Mouse (Mus musculus) ovary, postnatal 36 days (tissue): ENCODE measurements around the gene Mcm3.
"Not testable (repeated sequence)": the region's sequence is repeated elsewhere in the genome, so short reads cannot be mapped to it uniquely, and the experiment has no call there.

Experiments used
- DNase-seq: peaks from one replicate; pipeline ENCODE4 v3.0.0; 2022; ENCODE audit warnings: low spot score, mixed read lengths

Mcm3 gene

GRCm38 (mm10) chr1:20801682-20802390 lies 18.3 kb downstream of the Mcm3 start:
- DNase-seq: no peak

DNA sequence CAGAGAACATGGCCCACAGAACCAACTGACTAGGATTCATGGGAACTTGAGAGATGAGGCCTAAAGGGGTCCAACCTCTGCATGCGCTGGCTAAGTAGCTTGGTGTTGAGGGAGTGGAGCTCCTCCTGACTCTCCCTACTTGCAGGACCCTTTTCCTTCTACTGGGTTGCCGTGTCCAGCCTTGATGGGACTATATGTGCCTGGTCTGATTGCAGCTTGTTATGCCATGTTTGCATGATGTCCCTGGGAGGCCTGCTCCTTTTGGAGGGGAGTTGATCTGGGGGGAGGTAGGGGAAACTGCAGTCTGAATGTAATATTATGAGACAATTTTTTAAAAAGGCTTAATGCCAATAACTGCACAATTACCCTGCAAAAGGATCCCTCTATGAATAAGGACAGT lies 18.8 kb downstream of the Mcm3 start:
- no peak for DNase-seq

DNA sequence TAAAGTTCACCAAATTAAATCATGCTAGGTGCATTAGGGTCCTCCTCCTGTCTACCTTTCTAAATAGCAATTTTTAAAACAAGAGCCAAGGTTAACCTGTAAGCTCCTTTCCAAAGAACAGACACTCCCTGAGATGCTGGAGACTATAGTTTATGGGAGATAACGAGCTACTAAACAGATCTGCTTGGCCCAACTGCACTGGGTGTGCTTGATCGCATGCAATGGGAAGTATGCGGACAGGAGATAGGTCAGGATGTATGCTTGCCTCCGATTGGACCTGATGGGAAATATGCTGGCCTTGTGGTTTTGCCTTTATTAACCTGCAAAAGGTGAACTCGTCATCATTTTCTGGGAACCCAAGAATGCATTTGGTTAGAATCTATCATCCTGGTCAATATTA lies 24.9 kb downstream of the Mcm3 start:
- no peak for DNase-seq

DNA sequence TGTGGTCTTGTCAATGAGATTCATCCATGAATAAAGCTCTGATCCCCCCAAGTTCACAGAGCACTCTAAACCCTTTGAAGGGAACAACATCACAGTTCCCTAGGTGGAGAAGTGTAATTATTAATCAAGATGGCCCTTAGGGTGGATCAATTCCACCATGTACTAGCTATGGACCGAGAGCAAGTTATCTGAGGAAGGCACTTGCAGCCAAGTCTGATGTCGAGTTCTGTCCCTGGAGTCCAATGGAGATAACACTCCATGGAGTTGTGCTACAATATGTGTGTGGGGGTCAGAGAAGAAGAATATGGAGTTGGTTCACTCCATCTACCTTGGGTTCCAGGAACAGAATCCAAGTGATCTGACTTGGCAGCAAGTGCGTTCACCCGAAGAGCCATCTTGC lies 25.4 kb downstream of the Mcm3 start:
- no peak for DNase-seq

DNA sequence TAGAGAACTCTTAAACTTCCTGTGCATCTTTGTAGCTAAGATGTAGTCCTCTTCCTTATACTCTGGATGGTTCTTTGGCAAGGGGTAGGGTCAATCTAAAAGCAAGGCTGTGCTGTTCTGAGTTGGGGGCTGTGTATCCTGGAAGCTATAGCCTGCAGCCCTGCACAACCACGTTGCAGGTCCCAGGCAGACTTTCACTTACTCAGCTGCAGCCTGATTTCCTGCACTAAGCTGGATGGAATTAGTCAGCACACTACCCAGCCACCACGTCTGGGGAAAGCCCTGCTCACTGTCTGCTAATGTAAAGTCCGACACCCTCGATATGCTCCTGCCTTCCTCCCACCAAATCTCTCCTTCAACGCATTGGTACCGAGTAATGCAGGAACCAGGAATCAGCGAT lies 28.7 kb downstream of the Mcm3 start:
- no peak for DNase-seq

DNA sequence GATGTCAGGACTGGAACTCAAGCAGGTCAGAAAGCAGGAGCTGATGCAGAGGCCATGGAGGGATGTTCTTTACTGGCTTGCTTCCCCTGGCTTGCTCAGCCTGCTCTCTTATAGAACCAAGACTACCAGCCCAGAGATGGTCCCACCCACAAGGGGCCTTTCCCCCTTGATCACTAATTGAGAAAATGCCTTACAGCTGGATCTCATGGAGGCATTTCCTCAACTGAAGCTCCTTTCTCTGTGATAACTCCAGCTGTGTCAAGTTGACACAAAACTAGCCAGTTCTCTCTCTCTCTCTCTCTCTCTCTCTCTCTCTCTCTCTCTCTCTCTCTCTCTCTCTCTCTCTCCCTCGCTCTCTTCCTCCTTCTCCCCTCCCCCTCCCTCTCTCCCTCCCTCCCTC lies 29.6 kb downstream of the Mcm3 start, which contains the start of gene Il17f:
Gene Il17f, minus strand, starts transcription at position 101 of the 400 bp plus-strand sequence.
- DNase-seq: not testable (repeated sequence)

GRCm38 (mm10) chr1:20788419-20788818 lies 31.7 kb downstream of the Mcm3 start:
- DNase-seq: no peak

DNA sequence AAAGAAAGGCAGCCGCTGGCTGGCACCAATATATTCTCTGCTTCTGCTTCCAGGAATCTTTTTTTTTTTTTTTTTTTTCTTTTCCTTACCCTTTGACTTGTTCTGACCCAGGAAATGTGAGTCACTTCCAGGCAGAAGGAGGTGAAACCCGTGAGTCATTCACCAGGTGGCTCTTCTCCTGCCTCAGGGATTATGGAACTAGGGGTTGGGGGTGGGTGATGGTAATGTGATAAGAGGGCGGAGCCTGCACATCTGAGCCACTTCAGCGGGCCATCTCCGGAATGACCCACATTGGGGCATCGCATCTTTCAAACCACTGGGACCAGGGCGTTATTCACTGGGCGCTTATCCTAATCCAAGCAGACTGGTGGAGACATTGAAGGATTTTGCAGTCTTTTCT lies 33.1 kb downstream of the Mcm3 start:
- DNase-seq: no peak

DNA sequence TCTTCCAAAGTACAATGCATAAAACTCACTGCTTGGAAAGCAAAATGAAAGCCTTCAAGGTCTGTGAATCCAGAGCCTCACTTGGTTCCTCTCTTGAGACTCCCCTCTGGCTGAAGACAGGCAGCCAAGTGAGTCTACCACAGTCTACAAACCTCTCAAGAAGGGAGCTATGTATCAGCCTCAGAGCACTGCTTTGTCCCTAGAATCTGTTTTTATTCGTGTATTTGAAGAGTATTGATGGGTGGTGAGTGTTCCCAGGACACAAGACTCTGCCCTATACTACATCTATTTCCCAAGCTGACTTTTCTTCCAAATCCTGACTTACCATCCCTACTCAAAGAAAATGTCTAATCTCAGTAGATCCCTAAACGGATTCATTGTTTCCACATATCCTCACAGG lies 41.7 kb downstream of the Mcm3 start:
- DNase-seq: no peak

DNA sequence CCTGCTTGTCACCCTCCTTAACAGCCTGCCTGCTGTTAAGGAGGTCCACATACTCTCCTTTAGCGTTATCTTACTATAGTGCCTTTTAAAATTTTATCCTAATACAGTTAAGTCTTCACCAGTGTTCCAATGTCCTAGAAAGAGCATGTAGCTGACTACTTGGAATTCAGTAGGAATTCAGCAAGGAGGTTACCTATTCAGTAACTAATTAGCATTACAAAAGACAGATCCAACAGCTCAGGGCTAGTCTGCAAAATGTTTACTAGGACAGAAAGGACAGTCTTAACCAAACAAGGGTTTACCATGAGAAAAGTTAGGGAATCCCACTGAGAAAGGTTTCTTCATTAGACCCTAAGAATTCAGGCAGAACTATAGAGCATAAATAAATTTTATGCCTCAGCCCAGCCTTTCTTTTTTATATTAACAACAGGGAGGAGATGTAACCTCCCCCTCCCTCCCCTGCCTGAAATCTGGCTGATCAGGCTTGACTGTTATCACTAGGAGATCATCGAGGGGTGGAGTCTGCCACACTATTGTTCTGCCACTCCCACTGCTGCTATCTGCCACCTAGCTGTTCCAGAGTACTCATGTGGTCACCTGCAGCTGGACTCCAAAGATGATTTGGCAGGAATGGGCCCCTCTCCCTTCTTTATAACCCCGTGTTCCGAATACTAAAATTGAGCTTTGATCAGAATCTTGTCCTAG lies 45.9 kb downstream of the Mcm3 start:
- not testable (repeated sequence) for DNase-seq

GRCm38 (mm10) chr1:20766526-20766925 lies 53.6 kb downstream of the Mcm3 start:
- no peak for DNase-seq

GRCm38 (mm10) chr1:20761411-20761810 lies 58.7 kb downstream of the Mcm3 start:
- DNase-seq: no peak

- no peak for DNase-seq
Observed at GRCm38 (mm10) chr1:20760331-20760730, 59.8 kb downstream of the Mcm3 start.

- DNase-seq: no peak
Observed at GRCm38 (mm10) chr1:20759799-20760198, 60.3 kb downstream of the Mcm3 start.

DNA sequence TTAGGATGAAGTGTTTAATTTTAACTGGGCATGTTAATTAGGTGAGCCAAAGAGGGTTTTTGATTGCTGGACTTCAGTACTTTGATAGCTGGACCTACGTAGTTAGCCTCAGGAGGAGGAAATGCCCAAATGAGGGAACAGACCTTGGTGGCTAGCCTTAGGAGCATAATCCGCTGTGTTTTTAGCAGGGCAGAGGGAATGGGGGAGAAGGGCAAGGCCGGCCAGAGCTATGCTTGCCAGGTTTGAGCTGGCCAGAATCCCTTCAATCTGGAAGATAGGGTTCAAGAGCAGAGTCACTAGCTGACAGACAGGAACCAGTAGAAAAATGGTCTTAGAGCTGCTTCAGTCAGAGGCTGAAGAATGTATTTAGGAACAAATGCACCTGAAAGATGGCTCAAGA lies 62.5 kb downstream of the Mcm3 start:
- peak; percentile 11 for DNase-seq

- DNase-seq: no peak
Observed at GRCm38 (mm10) chr1:20754439-20754838, 65.7 kb downstream of the Mcm3 start.
